Mouse (Mus musculus) E14TG2a.4 (cell line): Measurements from ENCODE around the gene Abhd4.

Experiments
- CTCF ChIP-seq: conservative IDR thresholded peaks from 2 replicates; pipeline ENCODE4 v1.5.1; 2014; ENCODE audit warnings: low read length
- NANOG ChIP-seq: IDR thresholded peaks from 2 replicates; pipeline ENCODE4 v1.6.1; 2014; ENCODE audit warnings: borderline replicate concordance, low read length, mixed read lengths

DNA sequence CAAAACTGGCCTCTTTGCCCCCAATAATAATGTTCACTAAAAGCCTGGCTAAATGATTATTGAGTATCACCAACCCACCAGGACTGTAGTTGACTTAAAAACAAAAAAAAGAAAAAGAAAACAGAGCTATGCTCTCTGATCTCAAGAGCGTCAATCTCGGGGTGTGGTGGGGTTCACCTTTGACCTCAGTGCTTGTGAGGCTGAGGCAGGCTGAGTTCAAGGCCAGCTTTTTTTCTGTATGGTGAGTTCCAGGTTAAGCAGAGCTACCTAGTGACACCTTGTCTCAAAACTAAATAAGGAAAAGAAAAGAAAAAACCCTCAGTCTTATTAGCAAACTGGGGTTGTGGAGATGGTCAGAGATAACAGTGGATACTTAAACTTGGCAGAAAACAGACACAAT, 43.6 kb upstream of the Abhd4 start:
- TF ChIP-seq CTCF = no peak
- no peak for TF ChIP-seq NANOG
